Mouse (Mus musculus): ENCODE data around the gene Vipr2. TPM values are rescaled to one million over a fixed set of nuclear protein-coding genes. Genes with fewer than 3 reads are reported as not detected.

Vipr2 gene
- polyA plus RNA-seq, 1 experiment = 24.0 TPM

DNA sequence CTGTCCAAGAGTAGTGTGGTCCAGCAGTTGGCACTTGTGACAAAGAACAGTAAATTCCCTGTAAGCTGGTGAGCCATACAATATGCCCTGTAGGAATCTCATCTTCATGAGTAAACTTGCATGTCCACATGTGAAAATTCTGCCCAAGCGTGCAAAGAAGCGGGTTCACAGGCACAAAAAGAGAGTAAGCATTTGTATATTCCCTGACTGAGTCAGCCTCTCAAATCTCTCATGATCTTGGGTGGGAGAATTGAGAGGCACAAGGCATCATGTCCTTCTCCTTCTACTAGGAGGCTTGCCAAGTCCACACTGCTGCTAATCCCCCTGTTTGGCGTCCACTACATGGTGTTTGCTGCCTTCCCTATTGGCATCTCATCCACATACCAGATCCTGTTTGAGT is 64.9 kb downstream of the Vipr2 start:
- Histone ChIP-seq H3K4me1 (ENCODE audit: control insufficient read depth, insufficient read depth, low read length) (no peaks in the 10 kb centered on the region), H3K4me3 (replicated peaks; ENCODE audit: extremely low read depth, low read depth, low read length) (no peak overlapping the region)
- 85% methylated on average over 3 of the region's 3 CpGs for WGBS
- DNase-seq = no peak
- TF ChIP-seq POLR2A (IDR thresholded peaks at IDR 0.05; ENCODE audit: borderline replicate concordance, extremely low read depth, low read depth, low read length) = no peak
- TF ChIP-seq CTCF (IDR thresholded peaks at IDR 0.05; ENCODE audit: insufficient read depth, low read length) = no peak

DNA sequence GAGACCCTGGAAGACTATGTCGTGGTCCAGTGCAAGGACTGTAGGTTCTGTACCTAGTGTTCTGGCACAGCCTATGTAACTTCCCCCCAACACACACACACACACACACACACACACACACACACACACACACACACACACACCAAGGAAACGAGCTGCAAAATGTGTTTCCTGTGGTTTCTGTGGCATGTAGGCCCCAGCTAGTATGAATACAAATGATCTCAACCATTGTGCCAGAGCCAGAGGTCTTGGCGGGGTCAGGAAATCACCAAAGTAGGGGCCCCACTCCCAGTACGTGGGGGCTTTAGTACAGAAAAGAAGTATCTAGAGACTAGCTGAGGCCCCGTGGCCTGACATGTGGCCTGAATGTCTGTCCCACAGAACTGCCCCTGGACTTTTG is 67.7 kb downstream of the Vipr2 start:
- WGBS = 28% methylated on average over 5 of the region's 5 CpGs
- H3K4me3 ChIP-seq (replicated peaks; ENCODE audit: extremely low read depth, low read depth, low read length) = no peak overlapping the region
- DNase-seq = no peak
- TF ChIP-seq POLR2A (IDR thresholded peaks at IDR 0.05; ENCODE audit: borderline replicate concordance, extremely low read depth, low read depth, low read length) (no peak), CTCF (IDR thresholded peaks at IDR 0.05; ENCODE audit: insufficient read depth, low read length) (no peak)
- no peaks in the 10 kb centered on the region for H3K4me1 ChIP-seq (ENCODE audit: control insufficient read depth, insufficient read depth, low read length)

DNA sequence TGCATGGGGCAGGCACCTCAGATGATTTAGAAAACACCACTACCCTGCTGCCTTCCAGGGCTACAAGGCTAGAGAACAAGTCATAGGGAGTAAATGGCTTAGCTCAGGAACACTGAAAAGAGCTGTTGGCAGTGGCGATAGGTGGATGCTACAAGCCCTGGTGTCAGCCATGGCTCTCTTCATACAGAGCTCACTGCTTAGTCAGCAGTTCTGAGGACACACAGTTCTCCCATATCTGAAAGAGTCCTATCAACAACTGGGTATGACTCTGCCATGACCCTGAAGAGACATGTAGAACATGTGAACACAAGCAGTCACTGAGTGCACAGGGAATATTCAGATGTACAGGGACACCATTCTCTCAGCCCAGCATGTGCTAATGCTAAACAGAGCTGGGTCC is 68.2 kb downstream of the Vipr2 start:
- no peak for TF ChIP-seq CTCF (IDR thresholded peaks at IDR 0.05; ENCODE audit: insufficient read depth, low read length)
- no peak for TF ChIP-seq POLR2A (IDR thresholded peaks at IDR 0.05; ENCODE audit: borderline replicate concordance, extremely low read depth, low read depth, low read length)
- no peaks in the 10 kb centered on the region for H3K4me1 ChIP-seq (ENCODE audit: control insufficient read depth, insufficient read depth, low read length)
- WGBS = 79% methylated on average over 1 of the region's 1 CpGs
- no peak for DNase-seq
- H3K4me3 ChIP-seq (replicated peaks; ENCODE audit: extremely low read depth, low read depth, low read length) = no peak overlapping the region

DNA sequence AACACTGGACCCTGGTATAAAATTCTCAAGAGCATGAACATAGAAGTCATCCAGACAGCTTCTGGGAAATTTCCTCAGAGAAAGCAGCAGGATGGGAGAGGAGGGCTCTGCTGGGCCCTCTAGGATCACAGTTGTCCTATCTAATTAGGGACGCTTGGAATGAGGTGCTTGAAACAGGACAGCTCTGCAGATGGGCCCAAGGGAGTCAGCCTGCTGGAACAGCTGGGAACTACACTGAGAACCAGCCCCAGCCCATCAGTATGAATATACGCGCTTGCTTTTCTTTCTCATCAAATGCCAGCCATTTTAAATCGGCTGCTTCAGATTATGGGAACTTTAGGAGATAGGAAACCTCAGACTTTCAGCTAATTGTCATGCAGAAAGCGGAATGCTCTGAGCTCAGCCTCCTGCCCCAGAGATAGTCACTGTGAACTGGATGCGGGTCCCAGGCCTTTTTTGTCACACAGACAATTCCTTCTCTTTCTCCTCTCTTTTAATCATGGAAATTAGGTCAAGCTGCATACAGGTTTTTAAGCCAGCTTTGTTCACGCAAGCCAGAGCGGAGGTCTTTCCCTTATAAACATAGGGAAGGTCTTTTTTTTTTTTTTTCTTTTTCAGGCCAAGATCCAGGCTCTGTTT is 69.6 kb downstream of the Vipr2 start:
- Histone ChIP-seq H3K4me1 (ENCODE audit: control insufficient read depth, insufficient read depth, low read length) (no peaks in the 10 kb centered on the region), H3K4me3 (replicated peaks; ENCODE audit: extremely low read depth, low read depth, low read length) (no peak overlapping the region)
- DNase-seq = no peak
- WGBS = 72% methylated on average over 8 of the region's 8 CpGs
- no peak for TF ChIP-seq POLR2A (IDR thresholded peaks at IDR 0.05; ENCODE audit: borderline replicate concordance, extremely low read depth, low read depth, low read length)
- 0 out of 2 replicates have a peak, but pooled peaks have one; percentile 18 for TF ChIP-seq CTCF (IDR thresholded peaks at IDR 0.05; ENCODE audit: insufficient read depth, low read length)

DNA sequence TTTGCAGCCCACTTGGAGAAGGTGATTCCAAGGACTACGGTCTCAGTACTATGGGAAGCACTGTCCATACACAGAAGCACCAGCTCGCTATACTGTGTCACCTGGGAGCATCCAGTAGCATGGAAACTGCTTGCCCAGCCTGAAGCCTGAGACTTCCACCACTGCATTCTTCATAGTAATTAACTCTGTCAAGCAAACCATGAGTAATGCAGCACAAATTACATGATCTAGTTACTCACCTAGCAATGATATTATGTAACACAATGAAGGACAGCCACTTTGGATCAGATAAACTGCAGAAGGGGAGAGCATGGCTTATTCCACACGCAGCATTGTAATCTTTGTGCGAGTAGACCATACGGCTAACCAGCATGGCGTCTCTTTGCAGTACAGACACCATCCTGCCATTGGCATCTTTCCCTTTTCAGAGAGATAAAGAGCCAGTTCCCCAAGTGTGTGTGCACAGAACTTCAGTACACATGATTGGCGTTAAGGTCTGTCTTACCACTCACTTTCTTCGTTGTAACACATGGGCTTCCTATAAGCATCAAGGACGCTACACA is 75.4 kb downstream of the Vipr2 start:
- no peak for DNase-seq
- no peak for TF ChIP-seq CTCF (IDR thresholded peaks at IDR 0.05; ENCODE audit: insufficient read depth, low read length)
- no peak for TF ChIP-seq POLR2A (IDR thresholded peaks at IDR 0.05; ENCODE audit: borderline replicate concordance, extremely low read depth, low read depth, low read length)
- 85% methylated on average over 9 of the region's 9 CpGs for WGBS

DNA sequence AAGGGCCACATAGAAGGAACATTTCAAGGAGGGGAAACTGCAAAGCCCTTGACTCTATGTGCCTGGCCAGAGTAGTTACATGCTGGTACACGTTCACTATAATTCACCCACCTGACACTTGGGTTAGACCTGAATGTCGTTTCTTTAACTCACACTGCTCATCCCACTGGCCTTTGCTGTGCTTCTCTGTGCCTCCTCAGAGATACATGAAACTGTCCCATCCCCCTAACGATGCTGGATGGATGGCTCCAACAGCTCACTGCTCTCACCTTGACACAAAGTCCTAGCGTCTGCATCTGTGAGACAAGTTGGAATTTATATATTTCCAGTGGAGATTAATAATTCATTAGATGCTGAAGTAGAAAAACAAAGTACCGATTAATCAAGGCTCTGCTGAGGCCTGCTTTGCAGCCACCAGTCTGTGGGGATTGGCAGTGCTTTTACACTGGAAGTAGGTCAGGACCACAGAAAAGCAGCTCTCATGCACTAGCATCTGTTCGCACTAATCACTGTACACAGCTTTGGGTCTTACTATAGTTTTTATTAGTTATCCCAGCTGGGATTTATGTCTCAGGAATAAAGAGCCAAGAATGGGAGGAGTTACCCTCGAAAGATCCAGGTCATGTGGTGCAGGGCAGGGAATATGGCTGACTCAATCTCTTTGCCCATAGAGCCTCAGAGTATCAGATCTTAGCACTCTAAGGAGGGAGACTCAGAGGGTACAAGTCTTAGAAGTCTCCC is 79.4 kb downstream of the Vipr2 start:
- H3K4me3 ChIP-seq (replicated peaks; ENCODE audit: extremely low read depth, low read depth, low read length) = no peak overlapping the region
- TF ChIP-seq POLR2A (IDR thresholded peaks at IDR 0.05; ENCODE audit: borderline replicate concordance, extremely low read depth, low read depth, low read length) (no peak), CTCF (IDR thresholded peaks at IDR 0.05; ENCODE audit: insufficient read depth, low read length) (no peak)
- DNase-seq = no peak
- WGBS = 78% methylated on average over 7 of the region's 7 CpGs
- no peaks in the 10 kb centered on the region for H3K4me1 ChIP-seq (ENCODE audit: control insufficient read depth, insufficient read depth, low read length)

More for the DNA sequence above, 75.4 kb downstream of the Vipr2 start:
- Histone ChIP-seq H3K4me3 (replicated peaks; ENCODE audit: extremely low read depth, low read depth, low read length) (no peak overlapping the region), H3K4me1 (ENCODE audit: control insufficient read depth, insufficient read depth, low read length) (no peaks in the 10 kb centered on the region)

DNA sequence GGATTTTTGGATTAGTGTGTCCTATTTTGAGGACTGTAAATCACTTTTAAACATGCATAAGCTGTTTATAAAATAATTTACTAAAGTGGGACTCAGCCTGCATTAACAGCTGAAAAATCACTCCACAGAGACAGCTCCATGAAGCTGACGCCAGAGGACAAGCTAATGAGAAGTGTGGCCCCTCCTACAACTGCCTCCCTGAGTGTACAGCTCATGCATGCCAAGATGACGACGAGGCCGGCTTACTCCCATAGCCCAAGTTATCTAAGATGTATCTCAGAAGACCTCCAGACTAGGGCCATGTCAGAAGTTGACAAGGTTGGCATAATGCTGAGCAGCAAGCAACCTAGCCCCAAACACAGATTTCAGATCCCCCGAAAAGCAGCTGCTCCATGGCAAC is 81.7 kb downstream of the Vipr2 start:
- no peak overlapping the region for H3K4me3 ChIP-seq (replicated peaks; ENCODE audit: extremely low read depth, low read depth, low read length)
- 58% methylated on average over 5 of the region's 5 CpGs for WGBS
- H3K4me1 ChIP-seq (ENCODE audit: control insufficient read depth, insufficient read depth, low read length) = no peaks in the 10 kb centered on the region
- TF ChIP-seq CTCF (IDR thresholded peaks at IDR 0.05; ENCODE audit: insufficient read depth, low read length) (no peak), POLR2A (IDR thresholded peaks at IDR 0.05; ENCODE audit: borderline replicate concordance, extremely low read depth, low read depth, low read length) (no peak)
- DNase-seq = no peak

DNA sequence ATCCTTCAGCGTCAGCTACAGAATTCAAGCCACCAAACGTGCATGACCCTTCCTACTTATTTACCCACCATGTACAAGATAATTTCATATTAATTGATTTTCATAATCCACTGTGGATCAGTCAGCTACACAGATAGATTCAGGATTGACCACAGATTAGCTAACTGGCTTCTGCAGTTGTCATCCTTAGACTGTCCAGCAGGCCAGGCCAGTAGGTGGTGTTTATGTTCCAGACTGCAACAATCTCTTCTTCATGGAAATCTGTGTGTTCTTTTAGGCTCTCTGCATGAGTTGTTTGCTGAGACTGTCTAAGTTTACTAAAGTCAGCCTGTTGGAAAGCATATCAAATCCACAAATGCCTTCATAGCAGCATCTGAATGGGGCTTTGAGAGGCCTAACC is 82.2 kb downstream of the Vipr2 start:
- TF ChIP-seq POLR2A (IDR thresholded peaks at IDR 0.05; ENCODE audit: borderline replicate concordance, extremely low read depth, low read depth, low read length) = no peak
- TF ChIP-seq CTCF (IDR thresholded peaks at IDR 0.05; ENCODE audit: insufficient read depth, low read length) = no peak
- Histone ChIP-seq H3K4me3 (replicated peaks; ENCODE audit: extremely low read depth, low read depth, low read length) (no peak overlapping the region), H3K4me1 (ENCODE audit: control insufficient read depth, insufficient read depth, low read length) (no peaks in the 10 kb centered on the region)
- DNase-seq = no peak
- WGBS = 89% methylated on average over 2 of the region's 2 CpGs

DNA sequence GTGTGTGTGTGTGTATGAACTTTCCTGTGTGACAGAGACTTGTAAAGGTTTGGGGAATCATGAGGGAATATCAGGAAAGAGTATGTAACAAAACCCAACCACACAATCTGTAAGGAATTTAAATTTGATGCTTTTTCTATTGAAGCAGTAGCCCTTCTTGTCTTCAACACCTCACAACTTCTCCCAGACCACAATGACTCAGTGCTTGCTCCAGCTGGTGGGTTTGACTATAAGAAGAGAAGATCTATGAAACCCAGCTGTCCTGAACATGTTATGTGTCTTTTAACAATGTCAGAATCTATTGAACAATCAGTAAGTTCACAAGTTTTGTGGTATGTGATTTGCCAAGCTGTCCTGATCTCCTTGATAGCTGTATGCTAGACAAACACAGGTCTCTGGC is 87.8 kb downstream of the Vipr2 start:
- no peak for DNase-seq
- TF ChIP-seq POLR2A (IDR thresholded peaks at IDR 0.05; ENCODE audit: borderline replicate concordance, extremely low read depth, low read depth, low read length) (no peak), CTCF (IDR thresholded peaks at IDR 0.05; ENCODE audit: insufficient read depth, low read length) (no peak)
- H3K4me3 ChIP-seq (replicated peaks; ENCODE audit: extremely low read depth, low read depth, low read length) = no peak overlapping the region
- H3K4me1 ChIP-seq (ENCODE audit: control insufficient read depth, insufficient read depth, low read length) = no peaks in the 10 kb centered on the region

DNA sequence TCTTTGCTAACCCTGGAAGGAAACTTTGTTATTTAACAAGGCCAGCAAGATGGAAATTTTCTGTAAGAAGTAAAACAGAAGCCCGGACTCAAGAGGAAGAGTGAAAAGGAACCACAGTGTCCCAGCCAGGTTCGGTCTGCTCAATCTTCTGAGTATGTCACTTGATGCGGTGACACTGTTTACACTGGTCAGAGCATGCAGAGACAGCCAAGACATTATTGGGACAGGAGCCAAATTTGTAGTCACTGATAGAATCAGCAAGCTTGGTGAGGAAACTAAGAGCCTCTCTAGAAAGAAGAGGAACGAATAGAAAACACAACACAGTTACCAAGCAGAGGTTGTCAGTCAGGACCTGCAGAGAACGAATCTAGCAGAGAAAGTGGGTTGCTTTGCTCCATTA is 92.1 kb downstream of the Vipr2 start:
- Histone ChIP-seq H3K4me3 (replicated peaks; ENCODE audit: extremely low read depth, low read depth, low read length) (no peak overlapping the region), H3K4me1 (ENCODE audit: control insufficient read depth, insufficient read depth, low read length) (no peaks in the 10 kb centered on the region)
- no peak for DNase-seq
- WGBS = 12% methylated on average over 5 of the region's 5 CpGs
- TF ChIP-seq POLR2A (IDR thresholded peaks at IDR 0.05; ENCODE audit: borderline replicate concordance, extremely low read depth, low read depth, low read length) = no peak
- no peak for TF ChIP-seq CTCF (IDR thresholded peaks at IDR 0.05; ENCODE audit: insufficient read depth, low read length)
